Mouse (Mus musculus): ENCODE measurements around the gene Bcl11b. TPM values are rescaled to one million over a fixed set of nuclear protein-coding genes. Genes with fewer than 3 reads are reported as not detected.

Bcl11b gene
- total and polyA plus RNA-seq, 2 experiments from 2014 or later: 12.0 to 30.0 TPM

DNA sequence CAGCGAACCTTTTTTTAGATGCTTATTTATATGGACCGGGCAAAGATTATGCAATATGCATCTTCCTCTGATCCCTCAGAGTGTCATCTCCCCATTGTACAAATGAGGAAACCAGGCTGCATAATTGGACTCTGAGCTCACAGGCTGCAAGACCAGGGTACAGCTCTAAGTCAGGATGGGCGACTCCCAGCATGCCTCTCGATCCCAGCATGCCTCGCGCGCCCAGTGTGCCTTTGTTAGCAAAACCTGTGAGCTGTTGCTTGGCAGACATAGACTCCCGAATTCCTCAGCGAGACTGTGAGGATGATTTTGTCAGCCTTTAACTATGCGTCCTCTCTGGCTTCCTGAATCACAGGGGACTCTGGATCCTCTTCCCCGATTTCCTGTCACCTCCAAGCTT is 98.9 kb downstream of the Bcl11b start:
- 80% methylated on average over 11 of the region's 11 CpGs for WGBS
- no peak overlapping the region for H3K27ac ChIP-seq
- no peak for DNase-seq (ENCODE audit: low spot score)
- no peak overlapping the region for H3K4me2 ChIP-seq (ENCODE audit: low read depth, low read length)
- no peak for ATAC-seq
- H3K4me1 ChIP-seq (ENCODE audit: insufficient read depth, low read length): no peaks in the 10 kb centered on the region
- no peaks in the 10 kb centered on the region for H3K27me3 ChIP-seq (ENCODE audit: insufficient read depth, low read length)
- no peak overlapping the region for H3K9ac ChIP-seq (replicated peaks; ENCODE audit: low read length)
- no peak for TF ChIP-seq CTCF (IDR thresholded peaks at IDR 0.05; ENCODE audit: low read depth)
- no peak overlapping the region for H3K4me3 ChIP-seq (ENCODE audit: low read length)
- no peaks in the 10 kb centered on the region for H3K36me3 ChIP-seq (ENCODE audit: insufficient read depth, low read length)
- no peaks in the 10 kb centered on the region for H3K9me3 ChIP-seq (ENCODE audit: low read length)

DNA sequence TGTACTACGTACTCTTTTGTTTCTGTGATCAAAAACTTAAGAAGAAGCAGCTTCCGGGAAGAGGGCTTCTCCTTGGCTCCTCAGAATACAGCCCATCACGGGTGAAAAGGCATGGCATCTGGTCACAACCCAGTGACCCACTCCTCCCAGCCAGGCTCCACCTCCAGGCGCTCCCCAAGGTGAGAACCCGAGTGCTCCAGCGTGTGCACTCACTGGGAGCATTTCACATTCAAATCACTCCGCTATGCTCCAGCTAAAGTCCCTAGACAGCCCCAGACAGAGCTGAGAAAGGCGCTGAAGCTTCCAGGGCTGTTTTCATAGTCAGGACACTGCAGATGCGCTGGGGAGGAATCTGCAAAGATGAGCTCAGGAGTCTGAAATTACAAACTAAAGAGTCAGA is 99.5 kb downstream of the Bcl11b start:
- no peak for ATAC-seq
- WGBS: 34% methylated on average over 9 of the region's 9 CpGs
- no peak overlapping the region for H3K27ac ChIP-seq

DNA sequence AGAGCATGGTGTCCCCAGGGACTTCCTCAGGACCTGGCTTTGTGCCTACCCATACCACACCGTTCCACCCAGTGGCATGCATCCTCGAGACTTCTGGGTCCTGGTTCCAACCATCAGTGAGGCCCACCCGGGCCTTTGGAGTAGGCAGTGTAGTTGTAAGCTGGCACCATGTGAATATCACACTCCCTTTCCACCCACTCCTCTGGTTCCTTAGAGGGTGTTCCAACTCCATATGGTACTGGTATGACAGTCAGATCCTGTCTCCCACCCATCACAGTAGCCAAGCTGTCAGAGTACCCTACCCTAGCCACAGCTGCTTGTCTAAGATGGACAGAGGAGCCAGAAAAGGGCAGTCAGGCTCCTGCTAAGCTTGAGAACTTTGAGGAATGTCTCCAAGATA is 112.0 kb downstream of the Bcl11b start:
- Histone ChIP-seq H3K4me2 (ENCODE audit: low read depth, low read length) (no peak overlapping the region), H3K4me1 (ENCODE audit: insufficient read depth, low read length) (0 out of 2 replicates have a peak, but pooled peaks cover 3% of the 10 kb centered on the region), H3K9ac (replicated peaks; ENCODE audit: low read length) (no peak overlapping the region), H3K9me3 (ENCODE audit: low read length) (no peaks in the 10 kb centered on the region), H3K36me3 (ENCODE audit: insufficient read depth, low read length) (no peaks in the 10 kb centered on the region), H3K27me3 (ENCODE audit: insufficient read depth, low read length) (no peaks in the 10 kb centered on the region), H3K27ac (no peak overlapping the region), H3K4me3 (ENCODE audit: low read length) (no peak overlapping the region)
- DNase-seq (ENCODE audit: low spot score): no peak
- ATAC-seq: no peak
- no peak for TF ChIP-seq CTCF (IDR thresholded peaks at IDR 0.05; ENCODE audit: low read depth)
- WGBS: 91% methylated on average over 3 of the region's 3 CpGs

More for the DNA sequence above, 99.5 kb downstream of the Bcl11b start:
- Histone ChIP-seq H3K4me2 (ENCODE audit: low read depth, low read length) (no peak overlapping the region), H3K27me3 (ENCODE audit: insufficient read depth, low read length) (no peaks in the 10 kb centered on the region), H3K4me3 (ENCODE audit: low read length) (no peak overlapping the region), H3K9me3 (ENCODE audit: low read length) (no peaks in the 10 kb centered on the region), H3K36me3 (ENCODE audit: insufficient read depth, low read length) (no peaks in the 10 kb centered on the region), H3K9ac (replicated peaks; ENCODE audit: low read length) (no peak overlapping the region), H3K4me1 (ENCODE audit: insufficient read depth, low read length) (no peaks in the 10 kb centered on the region)
- DNase-seq (ENCODE audit: low spot score): no peak
- TF ChIP-seq CTCF (IDR thresholded peaks at IDR 0.05; ENCODE audit: low read depth): no peak

DNA sequence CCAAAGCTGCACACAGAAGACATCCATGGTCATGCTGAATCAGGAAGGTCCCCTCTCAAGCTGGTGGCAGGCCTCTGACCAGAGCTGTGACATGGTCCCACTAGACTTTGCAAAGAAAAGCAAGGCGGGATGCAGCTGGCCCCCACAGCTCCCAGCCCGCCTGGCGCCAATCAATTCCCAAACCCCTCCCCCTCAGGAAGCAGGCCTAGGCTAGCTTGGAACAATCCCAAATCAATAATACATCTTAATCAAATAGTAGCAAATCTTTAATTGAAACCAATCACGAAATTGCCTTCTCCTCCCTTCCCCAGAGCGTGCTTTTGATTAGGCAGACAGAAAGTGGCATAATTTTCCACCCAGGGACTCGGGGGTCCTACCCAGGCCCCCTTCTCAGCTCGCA is 113.1 kb downstream of the Bcl11b start:
- no peak overlapping the region for H3K9ac ChIP-seq (replicated peaks; ENCODE audit: low read length)
- no peaks in the 10 kb centered on the region for H3K9me3 ChIP-seq (ENCODE audit: low read length)
- no peak for ATAC-seq
- no peaks in the 10 kb centered on the region for H3K36me3 ChIP-seq (ENCODE audit: insufficient read depth, low read length)
- H3K27ac ChIP-seq: no peak overlapping the region
- no peak for TF ChIP-seq CTCF (IDR thresholded peaks at IDR 0.05; ENCODE audit: low read depth)
- H3K4me3 ChIP-seq (ENCODE audit: low read length): no peak overlapping the region
- WGBS: 81% methylated on average over 7 of the region's 7 CpGs
- no peak for DNase-seq (ENCODE audit: low spot score)
- 0 out of 2 replicates have a peak, but pooled peaks cover 3% of the 10 kb centered on the region for H3K4me1 ChIP-seq (ENCODE audit: insufficient read depth, low read length)
- 0 out of 2 replicates have a peak, but pooled peaks cover 2% of the 10 kb centered on the region for H3K27me3 ChIP-seq (ENCODE audit: insufficient read depth, low read length)
- H3K4me2 ChIP-seq (ENCODE audit: low read depth, low read length): no peak overlapping the region

- Histone ChIP-seq H3K4me1 (ENCODE audit: insufficient read depth, low read length) (0 out of 2 replicates have a peak, but pooled peaks cover 3% of the 10 kb centered on the region), H3K9me3 (ENCODE audit: low read length) (no peaks in the 10 kb centered on the region), H3K27ac (no peak overlapping the region), H3K4me3 (ENCODE audit: low read length) (no peak overlapping the region), H3K9ac (replicated peaks; ENCODE audit: low read length) (no peak overlapping the region), H3K4me2 (ENCODE audit: low read depth, low read length) (no peak overlapping the region), H3K27me3 (ENCODE audit: insufficient read depth, low read length) (0 out of 2 replicates have a peak, but pooled peaks cover 2% of the 10 kb centered on the region), H3K36me3 (ENCODE audit: insufficient read depth, low read length) (no peaks in the 10 kb centered on the region)
- 0 out of 2 replicates have a peak, but pooled peaks have one; percentile 47 for ATAC-seq
- TF ChIP-seq CTCF (IDR thresholded peaks at IDR 0.05; ENCODE audit: low read depth): no peak
- WGBS: 58% methylated on average over 10 of the region's 10 CpGs
- DNase-seq (ENCODE audit: low spot score): no peak
Observed at GRCm38 (mm10) chr12:107889841-107890240, 113.6 kb downstream of the Bcl11b start.

GRCm38 (mm10) chr12:107888646-107889045 is 114.8 kb downstream of the Bcl11b start:
- Histone ChIP-seq H3K4me3 (ENCODE audit: low read length) (no peak overlapping the region), H3K9me3 (ENCODE audit: low read length) (no peaks in the 10 kb centered on the region), H3K9ac (replicated peaks; ENCODE audit: low read length) (no peak overlapping the region), H3K27ac (no peak overlapping the region), H3K4me1 (ENCODE audit: insufficient read depth, low read length) (0 out of 2 replicates have a peak, but pooled peaks cover 3% of the 10 kb centered on the region), H3K27me3 (ENCODE audit: insufficient read depth, low read length) (0 out of 2 replicates have a peak, but pooled peaks cover 2% of the 10 kb centered on the region), H3K4me2 (ENCODE audit: low read depth, low read length) (no peak overlapping the region), H3K36me3 (ENCODE audit: insufficient read depth, low read length) (no peaks in the 10 kb centered on the region)
- no peak for TF ChIP-seq CTCF (IDR thresholded peaks at IDR 0.05; ENCODE audit: low read depth)
- 20% methylated on average over 5 of the region's 5 CpGs for WGBS
- ATAC-seq (no peak), DNase-seq (ENCODE audit: low spot score) (no peak)

GRCm38 (mm10) chr12:107888049-107888448 is 115.4 kb downstream of the Bcl11b start:
- no peak overlapping the region for H3K27ac ChIP-seq
- ATAC-seq (no peak), DNase-seq (ENCODE audit: low spot score) (no peak)
- 0 out of 2 replicates have a peak, but pooled peaks cover 2% of the 10 kb centered on the region for H3K27me3 ChIP-seq (ENCODE audit: insufficient read depth, low read length)
- no peaks in the 10 kb centered on the region for H3K36me3 ChIP-seq (ENCODE audit: insufficient read depth, low read length)
- no peaks in the 10 kb centered on the region for H3K9me3 ChIP-seq (ENCODE audit: low read length)
- TF ChIP-seq CTCF (IDR thresholded peaks at IDR 0.05; ENCODE audit: low read depth): no peak
- no peak overlapping the region for H3K4me3 ChIP-seq (ENCODE audit: low read length)
- no peak overlapping the region for H3K9ac ChIP-seq (replicated peaks; ENCODE audit: low read length)
- H3K4me2 ChIP-seq (ENCODE audit: low read depth, low read length): no peak overlapping the region
- H3K4me1 ChIP-seq (ENCODE audit: insufficient read depth, low read length): 0 out of 2 replicates have a peak, but pooled peaks cover 3% of the 10 kb centered on the region
- WGBS: 71% methylated on average over 5 of the region's 5 CpGs
